ENCODE assay signal across 12 mouse cellular contexts in genomic region chr5:4649858-4650556, GRCm38 (mm10).
DNase-seq lines count a peak whose midpoint lies in the region; ATAC-seq and TF ChIP-seq lines count a peak whose summit lies in the region.
"Had no signal": no experiment of that assay in that cellular context is flagged by ENCODE, and none has a peak within 500 bp of the region (broad histone marks: within the 10 kb centered on the region; RNA-seq: fewer than 3 reads in every experiment).

No protein-coding gene starts in this region.

- H3K27ac ChIP-seq in hindbrain, embryonic 12.5 days: 0 out of 2 replicates have a peak overlapping the region, but pooled peaks have one; percentile 7
- H3K27ac ChIP-seq in hindbrain, postnatal 0 days: no peak overlapping the region
- no peak overlapping the region for H3K27ac ChIP-seq in midbrain, embryonic 10.5 days (replicated peaks)
- H3K27ac ChIP-seq: lung, embryonic 15.5 days had no signal

- no peaks in the 10 kb centered on the region for H3K9me3 ChIP-seq in hindbrain, embryonic 12.5 days (replicated peaks)
- no peaks in the 10 kb centered on the region for H3K9me3 ChIP-seq in hindbrain, postnatal 0 days (ENCODE audit: low read length)
- no peaks in the 10 kb centered on the region for H3K9me3 ChIP-seq in midbrain, embryonic 10.5 days (replicated peaks)
- H3K9me3 ChIP-seq: G1E; lung, embryonic 15.5 days had no signal

- DNase-seq in adrenal gland, postnatal 14 days: peak; percentile 5
- no peak for DNase-seq in adrenal gland, postnatal 25 days
- DNase-seq in hindbrain, postnatal 0 days (ENCODE audit: low spot score): no peak
- peak; percentile 8 for DNase-seq in retina, postnatal 1 day
- no peak for DNase-seq in retina, embryonic 14.5 days (ENCODE audit: low spot score)
- peak; percentile 39 for DNase-seq in skeletal muscle tissue, adult 2 months (ENCODE audit: low read depth, low spot score)
- DNase-seq in midbrain, embryonic 10.5 days (ENCODE audit: low spot score): no peak
- DNase-seq: thymus, postnatal 36 days had no signal

- WGBS in hindbrain, embryonic 12.5 days: 52% methylated on average over 6 of the region's 6 CpGs
- WGBS in hindbrain, postnatal 0 days: 32% methylated on average over 6 of the region's 6 CpGs
- WGBS in midbrain, embryonic 10.5 days: 82% methylated on average over 6 of the region's 6 CpGs

- no peak for TF ChIP-seq CTCF in hindbrain, postnatal 0 days (IDR thresholded peaks at IDR 0.05; ENCODE audit: low read depth)

- no peak overlapping the region for H3K4me2 ChIP-seq in hindbrain, embryonic 12.5 days (replicated peaks)
- no peak overlapping the region for H3K4me2 ChIP-seq in hindbrain, postnatal 0 days (ENCODE audit: low read depth, low read length)
- H3K4me2 ChIP-seq: heart, embryonic 11.5 days; lung, embryonic 15.5 days had no signal

- H3K4me3 ChIP-seq in hindbrain, embryonic 12.5 days: no peak overlapping the region
- H3K4me3 ChIP-seq in hindbrain, postnatal 0 days (ENCODE audit: low read length): no peak overlapping the region
- H3K4me3 ChIP-seq in midbrain, embryonic 10.5 days: no peak overlapping the region
- H3K4me3 ChIP-seq: lung, embryonic 15.5 days had no signal

- H3K36me3 ChIP-seq in hindbrain, embryonic 12.5 days: no peaks in the 10 kb centered on the region
- H3K36me3 ChIP-seq in hindbrain, postnatal 0 days (ENCODE audit: insufficient read depth, low read length): no peaks in the 10 kb centered on the region
- no peaks in the 10 kb centered on the region for H3K36me3 ChIP-seq in midbrain, embryonic 10.5 days
- H3K36me3 ChIP-seq: G1E; lung, embryonic 15.5 days had no signal

- ATAC-seq in hindbrain, embryonic 12.5 days (ENCODE audit: low FRiP score): no peak
- ATAC-seq in hindbrain, postnatal 0 days: no peak

- H3K4me1 ChIP-seq in hindbrain, embryonic 12.5 days: peaks cover 18% of the 10 kb centered on the region
- H3K4me1 ChIP-seq in hindbrain, postnatal 0 days (ENCODE audit: insufficient read depth, low read length): no peaks in the 10 kb centered on the region; the same call in 1 of the 2 replicates
- H3K4me1 ChIP-seq in midbrain, embryonic 10.5 days: peaks cover 21% of the 10 kb centered on the region
- H3K4me1 ChIP-seq: lung, embryonic 15.5 days had no signal

- H3K27me3 ChIP-seq in hindbrain, embryonic 12.5 days: no peaks in the 10 kb centered on the region
- H3K27me3 ChIP-seq in hindbrain, postnatal 0 days (ENCODE audit: insufficient read depth, low read length): no peaks in the 10 kb centered on the region
- H3K27me3 ChIP-seq in midbrain, embryonic 10.5 days (ENCODE audit: low read depth, poor library complexity, severe bottlenecking): peaks cover 5% of the 10 kb centered on the region; the same call in 1 of the 2 replicates
- H3K27me3 ChIP-seq: lung, embryonic 15.5 days had no signal

- no peak overlapping the region for H3K9ac ChIP-seq in hindbrain, embryonic 12.5 days
- H3K9ac ChIP-seq in hindbrain, postnatal 0 days (replicated peaks; ENCODE audit: low read length): no peak overlapping the region
- H3K9ac ChIP-seq: lung, embryonic 15.5 days had no signal

Comparison
In these comparisons a context has a peak if more than half of its experiments do, and no peak if none do; other contexts are left out.
1. DNase-seq: peak in adrenal gland, postnatal 14 days (single experiment), retina, postnatal 1 day (single experiment) and skeletal muscle tissue, adult 2 months (single experiment); none in adrenal gland, postnatal 25 days (single experiment), hindbrain, postnatal 0 days (single experiment), retina, embryonic 14.5 days (single experiment) and midbrain, embryonic 10.5 days (single experiment).